Mouse (Mus musculus): ENCODE measurements around the gene Nthl1. TPM values are rescaled to one million over a fixed set of nuclear protein-coding genes. Genes with fewer than 3 reads are reported as not detected.
A peak's percentile ranks its signal among the peaks of the same experiment; 100 is the strongest.

Gene Nthl1
- polyA plus RNA-seq, 1 experiment from 2014 or later, result 20.3 TPM

DNA sequence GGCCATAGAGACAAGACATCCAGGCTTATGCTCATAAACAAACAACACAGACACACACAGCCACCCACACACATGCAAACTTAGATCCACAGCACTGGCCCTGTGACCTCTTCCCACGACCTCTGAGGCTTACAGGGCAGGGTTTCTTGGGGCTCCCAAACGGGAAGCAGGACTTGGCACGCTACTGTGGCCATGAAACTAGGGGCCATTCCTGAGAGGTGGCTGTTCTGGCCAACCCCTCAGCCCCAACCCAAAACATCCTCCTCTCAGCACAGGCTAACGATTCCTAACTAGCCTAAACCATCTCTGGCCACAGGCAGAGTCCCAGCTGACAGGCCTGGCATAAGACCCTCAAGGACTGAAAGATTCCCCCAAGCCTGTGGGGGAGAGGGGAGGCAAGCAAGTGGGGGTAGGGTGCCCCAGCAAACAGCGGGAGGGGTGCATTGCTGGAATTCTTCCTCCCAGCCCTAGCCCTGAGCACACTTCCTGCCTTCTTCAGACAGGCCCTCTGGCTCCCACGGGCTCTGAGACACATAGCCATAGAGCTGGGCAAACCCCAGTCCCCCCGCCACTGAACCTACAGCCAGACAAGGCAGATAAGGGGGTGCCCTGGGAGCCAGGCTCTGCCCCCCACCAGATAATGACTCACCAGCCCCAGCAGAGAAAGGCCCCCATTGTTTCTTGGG is 11.7 kb downstream of the Nthl1 start:
- H3K4me3 ChIP-seq (replicated peaks), result no peak overlapping the region
- H3K9ac ChIP-seq, result no peak overlapping the region
- peak overlapping the region; percentile 9; the same call in 1 of the 2 replicates for H3K4me2 ChIP-seq
- no peaks in the 10 kb centered on the region for H3K36me3 ChIP-seq
- no peak for ATAC-seq (ENCODE audit: insufficient read depth, low FRiP score, low read depth)
- H3K4me1 ChIP-seq, result peaks cover 38% of the 10 kb centered on the region
- H3K9me3 ChIP-seq, result no peaks in the 10 kb centered on the region
- WGBS, result 31% methylated on average over 7 of the region's 7 CpGs
- H3K27ac ChIP-seq, result peak overlapping the region; percentile 57
- no peaks in the 10 kb centered on the region for H3K27me3 ChIP-seq (replicated peaks)

DNA sequence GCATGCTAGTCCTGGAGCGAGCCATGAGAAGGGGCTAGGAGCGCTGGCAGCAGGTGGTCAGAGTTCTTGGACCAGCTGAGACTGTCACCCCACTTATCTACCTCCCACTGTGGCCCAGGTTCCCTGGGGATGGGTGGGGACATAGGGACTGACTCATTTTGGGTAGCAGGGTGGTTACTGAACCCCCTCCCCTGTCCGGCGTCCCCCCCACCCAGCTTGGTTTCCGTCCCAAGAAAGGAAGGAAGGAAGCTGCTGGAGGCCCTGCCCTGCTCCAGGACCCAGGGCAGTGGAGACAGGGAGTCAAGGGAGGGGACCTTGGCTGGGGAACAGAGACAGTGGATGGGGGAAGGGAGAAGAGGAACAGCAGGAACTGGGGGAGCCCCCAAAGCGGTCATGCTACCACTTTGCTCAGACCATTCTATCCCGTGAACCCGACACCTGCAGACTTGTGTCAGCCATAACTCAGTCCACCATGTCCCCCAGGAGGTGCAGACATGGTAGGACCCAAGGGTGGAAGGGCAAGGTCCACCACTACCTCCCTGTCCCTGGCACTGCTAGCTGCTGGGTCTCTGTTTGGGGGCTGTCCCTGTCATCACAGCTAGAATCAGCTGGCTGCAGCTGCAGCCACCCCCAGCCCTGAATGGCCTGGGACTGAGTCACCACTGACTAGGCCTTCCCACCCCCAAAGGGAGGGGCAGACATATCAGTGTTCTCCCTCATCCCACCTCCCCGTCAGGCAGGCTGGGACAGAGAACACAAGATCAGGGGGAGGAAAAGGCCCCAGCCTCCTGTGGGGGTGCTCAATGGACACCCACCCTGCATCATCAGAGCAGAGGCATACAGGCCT is 12.6 kb downstream of the Nthl1 start:
- no peaks in the 10 kb centered on the region for H3K36me3 ChIP-seq
- H3K9me3 ChIP-seq, result no peaks in the 10 kb centered on the region
- WGBS, result 72% methylated on average over 9 of the region's 9 CpGs
- 0 out of 2 replicates have a peak, but pooled peaks have one; percentile 15 for ATAC-seq (ENCODE audit: insufficient read depth, low FRiP score, low read depth)
- H3K9ac ChIP-seq, result no peak overlapping the region
- no peaks in the 10 kb centered on the region for H3K27me3 ChIP-seq (replicated peaks)
- peaks cover 31% of the 10 kb centered on the region; the same call in 1 of the 2 replicates for H3K4me1 ChIP-seq
- no peak overlapping the region for H3K4me3 ChIP-seq (replicated peaks)
- H3K4me2 ChIP-seq, result no peak overlapping the region
- H3K27ac ChIP-seq, result peak overlapping the region; percentile 57

DNA sequence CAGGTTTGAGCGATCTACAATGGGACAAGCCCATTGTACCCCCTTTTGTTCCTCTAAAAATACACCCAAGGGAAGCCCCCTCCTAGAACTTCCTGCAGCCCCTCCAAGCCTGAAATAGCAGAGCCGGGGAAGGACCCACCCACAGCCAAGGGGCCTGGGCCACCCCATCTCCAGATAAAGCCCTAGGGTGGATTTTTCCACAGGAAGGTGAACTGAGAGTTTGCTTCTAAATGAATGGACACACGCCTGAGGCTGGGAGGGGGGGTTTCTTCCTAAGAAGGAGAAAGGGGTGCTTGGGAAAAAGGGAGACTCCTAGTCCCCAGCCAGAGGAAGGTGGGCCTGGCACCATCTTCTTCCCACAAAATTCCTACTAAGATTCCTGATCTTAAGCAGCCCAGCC is 13.4 kb downstream of the Nthl1 start:
- no peak overlapping the region for H3K9ac ChIP-seq

DNA sequence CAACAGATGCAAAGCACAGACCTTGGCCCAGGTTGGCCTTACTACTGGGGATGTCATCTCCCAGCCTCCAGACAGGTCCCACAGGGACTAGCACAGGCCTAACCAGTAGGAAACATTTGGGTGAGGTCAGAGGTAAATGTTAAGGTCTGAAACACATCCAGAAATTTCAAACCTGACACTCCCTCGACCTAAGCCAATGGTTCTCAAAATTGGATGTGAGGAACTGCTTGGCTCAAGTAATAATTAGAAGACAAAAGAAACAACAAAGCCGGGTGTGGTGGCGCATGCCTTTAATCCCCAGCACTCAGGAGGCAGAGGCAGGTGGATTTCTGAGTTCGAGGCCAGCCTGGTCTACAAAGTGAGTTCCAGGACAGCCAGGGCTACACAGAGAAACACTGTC is 13.9 kb downstream of the Nthl1 start:
- no peak overlapping the region for H3K4me3 ChIP-seq (replicated peaks)
- no peaks in the 10 kb centered on the region for H3K36me3 ChIP-seq
- H3K9ac ChIP-seq, result no peak overlapping the region
- ATAC-seq (ENCODE audit: insufficient read depth, low FRiP score, low read depth), result no peak
- peaks cover 37% of the 10 kb centered on the region; the same call in 1 of the 2 replicates for H3K4me1 ChIP-seq
- no peaks in the 10 kb centered on the region for H3K27me3 ChIP-seq (replicated peaks)
- H3K27ac ChIP-seq, result no peak overlapping the region
- 85% methylated on average over 4 of the region's 4 CpGs for WGBS
- H3K4me2 ChIP-seq, result no peak overlapping the region
- H3K9me3 ChIP-seq, result no peaks in the 10 kb centered on the region

More for the DNA sequence above, 13.4 kb downstream of the Nthl1 start:
- no peak overlapping the region for H3K4me2 ChIP-seq
- no peaks in the 10 kb centered on the region for H3K9me3 ChIP-seq
- H3K27ac ChIP-seq, result peak overlapping the region; percentile 57
- no peaks in the 10 kb centered on the region for H3K36me3 ChIP-seq
- 82% methylated on average over 3 of the region's 3 CpGs for WGBS
- H3K4me3 ChIP-seq (replicated peaks), result no peak overlapping the region
- no peaks in the 10 kb centered on the region for H3K27me3 ChIP-seq (replicated peaks)
- no peak for ATAC-seq (ENCODE audit: insufficient read depth, low FRiP score, low read depth)
- peaks cover 37% of the 10 kb centered on the region; the same call in 1 of the 2 replicates for H3K4me1 ChIP-seq

DNA sequence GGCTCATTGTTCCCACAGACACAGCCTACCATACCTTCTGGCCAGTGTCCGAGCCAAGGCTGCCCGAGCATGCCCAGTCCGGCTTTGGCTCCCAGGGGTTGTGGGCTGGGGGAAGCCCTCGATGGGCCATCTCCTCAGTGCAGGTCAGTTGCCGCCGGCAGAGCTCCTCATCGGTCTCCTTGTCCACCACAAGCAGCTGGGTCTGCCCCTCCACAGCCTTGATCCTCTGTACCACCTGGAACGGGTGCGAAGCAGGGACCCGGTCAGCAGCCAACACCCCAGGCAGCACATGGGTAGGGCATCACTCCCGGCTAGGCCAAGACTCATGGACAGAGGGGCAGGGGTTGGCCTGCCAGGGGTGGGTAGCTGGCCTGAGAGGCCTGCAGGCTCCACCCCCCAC is 15.0 kb downstream of the Nthl1 start:
- WGBS, result 83% methylated on average over 11 of the region's 11 CpGs
- 0 out of 2 replicates have a peak overlapping the region, but pooled peaks have one; percentile 4 for H3K4me3 ChIP-seq (replicated peaks)
- no peak overlapping the region for H3K9ac ChIP-seq
- ATAC-seq (ENCODE audit: insufficient read depth, low FRiP score, low read depth), result no peak
- H3K27ac ChIP-seq, result peak overlapping the region; percentile 40; the same call in 1 of the 2 replicates
- H3K4me1 ChIP-seq, result peaks cover 37% of the 10 kb centered on the region; the same call in 1 of the 2 replicates
- peak overlapping the region; percentile 30 for H3K4me2 ChIP-seq
- H3K27me3 ChIP-seq (replicated peaks), result no peaks in the 10 kb centered on the region
- no peaks in the 10 kb centered on the region for H3K36me3 ChIP-seq
- H3K9me3 ChIP-seq, result no peaks in the 10 kb centered on the region

DNA sequence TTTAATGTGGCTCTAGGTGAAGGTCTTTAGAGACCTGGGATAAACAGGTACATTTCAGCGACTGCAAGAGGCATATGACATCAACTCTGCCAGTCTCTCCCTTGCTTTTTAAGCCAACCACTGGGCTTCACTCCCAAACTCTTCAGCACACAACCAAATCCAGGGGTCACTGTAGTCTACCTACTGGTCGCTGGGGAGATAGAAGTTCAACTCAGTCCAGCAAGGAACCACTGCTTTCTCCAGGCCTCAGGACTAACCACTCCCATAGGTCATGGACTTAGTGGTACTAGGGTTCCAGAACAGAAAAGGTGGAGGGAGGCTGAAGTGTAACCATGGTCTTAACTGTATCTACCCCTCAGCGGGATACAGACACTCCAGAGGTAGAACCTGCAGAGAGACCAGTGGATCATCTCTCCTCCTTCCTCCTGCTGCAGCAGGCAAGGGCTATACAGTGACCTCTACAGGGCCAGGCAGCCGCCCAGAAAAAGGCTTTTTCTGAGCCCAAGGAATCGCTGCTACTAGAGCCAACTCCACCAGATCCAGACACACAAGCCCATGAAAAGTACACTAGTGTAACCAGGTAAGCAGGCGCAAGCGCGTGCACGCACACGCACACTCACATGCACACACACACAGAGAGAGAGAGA is 16.4 kb downstream of the Nthl1 start:
- WGBS, result 71% methylated on average over 10 of the region's 10 CpGs
- H3K4me2 ChIP-seq, result peak overlapping the region; percentile 99
- no peak overlapping the region for H3K9ac ChIP-seq
- peaks cover 33% of the 10 kb centered on the region; the same call in 1 of the 2 replicates for H3K4me1 ChIP-seq
- H3K27ac ChIP-seq, result no peak overlapping the region
- no peak for ATAC-seq (ENCODE audit: insufficient read depth, low FRiP score, low read depth)
- no peaks in the 10 kb centered on the region for H3K9me3 ChIP-seq
- peak overlapping the region; percentile 81 for H3K4me3 ChIP-seq (replicated peaks)
- no peaks in the 10 kb centered on the region for H3K27me3 ChIP-seq (replicated peaks)
- H3K36me3 ChIP-seq, result no peaks in the 10 kb centered on the region

DNA sequence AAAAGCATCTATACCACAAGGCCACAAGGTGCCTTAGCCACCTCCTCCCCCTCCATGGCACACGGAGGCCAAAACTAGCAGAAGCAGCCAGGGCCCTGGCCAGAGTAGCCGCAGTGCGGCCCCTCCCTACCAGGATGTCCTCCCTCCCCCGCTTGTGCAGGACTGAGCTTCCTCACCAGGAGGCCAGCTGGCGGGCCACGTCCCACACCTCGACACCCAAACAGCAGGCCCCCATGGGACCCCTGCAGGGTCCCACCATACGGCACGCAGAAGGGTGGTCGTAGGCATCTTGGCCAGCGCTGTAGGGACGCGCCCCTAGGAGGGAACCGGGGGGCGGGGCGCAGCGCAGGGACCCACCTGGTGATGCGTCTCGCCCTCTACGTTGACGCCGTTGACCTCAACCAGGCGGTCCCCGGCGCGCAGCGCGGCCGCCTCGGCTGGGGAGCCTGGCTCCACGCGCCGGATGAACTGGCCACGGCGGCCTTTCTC is 17.1 kb downstream of the Nthl1 start:
- Histone ChIP-seq H3K4me1 (peaks cover 28% of the 10 kb centered on the region; the same call in 1 of the 2 replicates), H3K9me3 (no peaks in the 10 kb centered on the region), H3K9ac (peak overlapping the region; percentile 95), H3K27ac (peak overlapping the region; percentile 31; the same call in 1 of the 2 replicates), H3K36me3 (no peaks in the 10 kb centered on the region), H3K27me3 (replicated peaks) (no peaks in the 10 kb centered on the region), H3K4me2 (peak overlapping the region; percentile 99), H3K4me3 (replicated peaks) (peak overlapping the region; percentile 81)
- 2% methylated on average over 35 of the region's 35 CpGs for WGBS
- ATAC-seq (ENCODE audit: insufficient read depth, low FRiP score, low read depth), result peak; percentile 24; the same call in 1 of the 2 replicates

DNA sequence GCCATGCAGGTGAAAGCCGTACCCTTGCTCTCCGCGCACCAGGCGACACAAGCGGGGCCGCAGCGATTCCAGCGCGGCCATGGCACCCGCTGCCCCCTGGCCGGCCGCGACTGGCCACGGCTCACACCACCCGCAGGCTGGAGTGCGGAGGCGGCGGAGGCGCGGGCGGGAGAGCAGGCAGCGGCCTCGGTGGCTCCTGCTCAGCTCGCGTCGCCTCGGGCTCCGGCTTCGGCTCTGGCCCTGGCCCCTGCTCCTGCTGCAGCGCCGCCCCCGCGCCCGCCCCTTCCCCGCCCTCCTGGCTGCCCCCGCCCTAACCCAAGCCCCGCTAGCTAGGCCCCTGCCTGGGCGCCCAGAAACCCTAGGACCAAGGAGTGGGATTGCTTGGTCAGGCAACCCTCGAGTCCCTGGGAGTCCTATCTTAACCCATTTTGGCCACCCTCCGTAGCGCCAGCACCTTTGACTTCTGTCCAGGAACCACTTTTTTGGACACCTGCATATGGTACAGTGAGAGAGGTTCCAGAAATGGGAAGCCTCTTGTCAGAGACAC is 17.7 kb downstream of the Nthl1 start, which contains the start of gene Slc9a3r2:
Gene Slc9a3r2, minus strand, starts transcription at position 258 of the 547 bp plus-strand sequence.
- H3K4me3 ChIP-seq (replicated peaks), result peak within 1 kb of the TSS; percentile 81
- under 1% methylated on average over 41 of the region's 41 CpGs for WGBS
- peaks cover 23% of the 10 kb centered on the region; the same call in 1 of the 2 replicates for H3K4me1 ChIP-seq
- peak within 1 kb of the TSS; percentile 95 for H3K9ac ChIP-seq
- peak within 1 kb of the TSS; percentile 31; the same call in 1 of the 2 replicates for H3K27ac ChIP-seq
- peak within 1 kb of the TSS; percentile 99 for H3K4me2 ChIP-seq
- no peaks in the 10 kb centered on the region for H3K27me3 ChIP-seq (replicated peaks)
- ATAC-seq (ENCODE audit: insufficient read depth, low FRiP score, low read depth), result peak; percentile 69; the same call in 1 of the 2 replicates
- H3K9me3 ChIP-seq, result no peaks in the 10 kb centered on the region
- H3K36me3 ChIP-seq, result no peaks in the 10 kb centered on the region

DNA sequence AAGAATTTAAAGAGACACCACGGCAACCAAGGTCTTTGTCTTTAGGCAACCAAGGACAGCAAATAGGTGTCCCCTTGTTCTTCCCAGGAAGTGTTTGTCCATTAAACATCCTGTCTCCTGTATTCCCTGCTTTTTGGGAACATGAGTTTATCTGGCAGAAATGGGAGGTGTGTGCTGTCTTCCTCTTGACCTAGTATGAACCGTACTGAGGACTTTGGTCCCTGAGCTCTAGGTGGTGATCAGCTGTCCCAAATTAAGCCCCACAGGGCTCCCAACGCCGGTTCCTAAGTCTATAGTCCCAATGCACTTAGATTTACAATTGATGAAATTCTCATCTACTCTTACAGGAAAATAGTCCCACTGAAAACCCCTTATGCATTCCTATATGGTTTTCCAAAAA is 18.3 kb downstream of the Nthl1 start:
- H3K27ac ChIP-seq, result 0 out of 2 replicates have a peak overlapping the region, but pooled peaks have one; percentile 11
- H3K36me3 ChIP-seq, result no peaks in the 10 kb centered on the region
- WGBS, result 74% methylated on average over 4 of the region's 4 CpGs
- no peak overlapping the region for H3K9ac ChIP-seq
- H3K4me2 ChIP-seq, result peak overlapping the region; percentile 99; the same call in 1 of the 2 replicates
- no peak for ATAC-seq (ENCODE audit: insufficient read depth, low FRiP score, low read depth)
- no peaks in the 10 kb centered on the region for H3K9me3 ChIP-seq
- H3K27me3 ChIP-seq (replicated peaks), result no peaks in the 10 kb centered on the region
- no peak overlapping the region for H3K4me3 ChIP-seq (replicated peaks)
- H3K4me1 ChIP-seq, result peaks cover 16% of the 10 kb centered on the region; the same call in 1 of the 2 replicates

DNA sequence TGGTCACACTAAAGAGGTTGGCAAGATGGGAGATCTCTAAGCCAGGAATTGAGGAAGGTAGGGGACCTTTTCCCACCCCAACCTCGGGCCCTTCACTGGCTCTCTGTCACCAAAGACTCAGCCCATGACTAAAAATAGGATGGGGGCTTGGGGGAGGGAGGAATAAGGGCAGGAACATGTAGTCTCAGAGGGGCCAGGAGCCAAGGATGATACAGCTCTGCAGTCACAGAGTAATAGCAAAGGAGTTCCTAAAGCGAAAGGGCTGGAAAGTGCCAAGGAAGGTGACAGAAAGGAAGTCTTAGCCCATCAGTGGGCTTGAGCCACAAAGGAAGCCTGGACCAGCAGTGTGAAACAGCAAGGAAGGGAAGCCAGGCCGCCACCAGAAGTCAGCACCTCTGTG is 19.4 kb downstream of the Nthl1 start:
- H3K4me1 ChIP-seq, result peaks cover 16% of the 10 kb centered on the region; the same call in 1 of the 2 replicates
- ATAC-seq (ENCODE audit: insufficient read depth, low FRiP score, low read depth), result no peak
- H3K27me3 ChIP-seq (replicated peaks), result peaks cover 5% of the 10 kb centered on the region; the same call in 1 of the 2 replicates
- no peaks in the 10 kb centered on the region for H3K9me3 ChIP-seq
- H3K27ac ChIP-seq, result no peak overlapping the region
- no peak overlapping the region for H3K4me2 ChIP-seq
- no peak overlapping the region for H3K4me3 ChIP-seq (replicated peaks)
- 80% methylated on average over 3 of the region's 3 CpGs for WGBS
- H3K36me3 ChIP-seq, result no peaks in the 10 kb centered on the region
- no peak overlapping the region for H3K9ac ChIP-seq
